In genomic region chrX:53179801-53180200, GRCm38 (mm10) we compare ENCODE assay signal across 19 mouse cellular contexts.
"Had no signal": no experiment of that assay in that cellular context is flagged by ENCODE, and none has a peak within 500 bp of the region (broad histone marks: within the 10 kb centered on the region; RNA-seq: fewer than 3 reads in every experiment).

No protein-coding gene starts in this region.

- H3K27ac ChIP-seq: limb, embryonic 13.5 days; liver, embryonic 14.5 days; macrophage; midbrain, embryonic 12.5 days; midbrain, embryonic 15.5 days; neural tube, embryonic 13.5 days; stomach, embryonic 15.5 days had no signal

- H3K4me1 ChIP-seq: limb, embryonic 13.5 days; midbrain, embryonic 12.5 days; midbrain, embryonic 15.5 days; neural tube, embryonic 13.5 days; stomach, embryonic 15.5 days had no signal

- H3K4me2 ChIP-seq: limb, embryonic 13.5 days; liver, embryonic 11.5 days; lung, embryonic 14.5 days; midbrain, embryonic 12.5 days; midbrain, embryonic 15.5 days; neural tube, embryonic 13.5 days; stomach, embryonic 15.5 days had no signal

- H3K9me3 ChIP-seq: limb, embryonic 13.5 days; midbrain, embryonic 12.5 days; midbrain, embryonic 15.5 days; neural tube, embryonic 13.5 days; stomach, embryonic 15.5 days had no signal

- DNase-seq: kidney, adult 9 months; kidney, postnatal 14 days; kidney, postnatal 4 days; left cerebral cortex, postnatal 4 days; liver, postnatal 0 days; lung, embryonic 14.5 days; retina, postnatal 1 day; right cerebral cortex, postnatal 25 days; spleen, adult 18-20 months; thymus, postnatal 25 days had no signal

- H3K27me3 ChIP-seq: limb, embryonic 13.5 days; midbrain, embryonic 12.5 days; midbrain, embryonic 15.5 days; neural tube, embryonic 13.5 days; stomach, embryonic 15.5 days had no signal

- ATAC-seq: liver, postnatal 0 days; lung, postnatal 0 days; midbrain, embryonic 15.5 days had no signal

- H3K4me3 ChIP-seq: limb, embryonic 13.5 days; midbrain, embryonic 12.5 days; midbrain, embryonic 15.5 days; neural tube, embryonic 13.5 days; stomach, embryonic 15.5 days had no signal

- H3K9ac ChIP-seq: limb, embryonic 13.5 days; liver, embryonic 14.5 days; liver, postnatal 0 days; lung, embryonic 14.5 days; midbrain, embryonic 12.5 days; midbrain, embryonic 15.5 days; neural tube, embryonic 13.5 days; stomach, embryonic 15.5 days had no signal

- H3K36me3 ChIP-seq: limb, embryonic 13.5 days; midbrain, embryonic 12.5 days; midbrain, embryonic 15.5 days; neural tube, embryonic 13.5 days; stomach, embryonic 15.5 days had no signal
